Mouse (Mus musculus) erythroblast, embryonic 14.5 days (primary cell): Measurements from ENCODE around the gene Dmrtc2. TPM values are rescaled to one million over a fixed set of nuclear protein-coding genes. Genes with fewer than 3 reads are reported as not detected.
A peak's percentile ranks its signal among the peaks of the same experiment; 100 is the strongest.
"Not testable (repeated sequence)": the region's sequence is repeated elsewhere in the genome, so short reads cannot be mapped to it uniquely, and the experiment has no call there.

Experiments used
- H3K27me3 ChIP-seq: 2 replicates; pipeline ENCODE4 v1.6.1; 2012; ENCODE audit warnings: inconsistent platforms; ENCODE audit not compliant: control insufficient read depth
- H3K36me3 ChIP-seq: 2 replicates; pipeline ENCODE4 v1.6.1; 2012; ENCODE audit warnings: mild to moderate bottlenecking, inconsistent platforms; ENCODE audit not compliant: control insufficient read depth
- H3K4me1 ChIP-seq: 2 replicates; pipeline ENCODE4 v1.6.1; 2012; ENCODE audit warnings: inconsistent platforms; ENCODE audit not compliant: control insufficient read depth
- H3K4me3 ChIP-seq: replicated peaks from 2 replicates; pipeline ENCODE3; 2012; ENCODE audit warnings: moderate library complexity, mild to moderate bottlenecking, inconsistent platforms
- H3K9me3 ChIP-seq: 2 replicates; pipeline ENCODE4 v1.6.1; 2012; ENCODE audit warnings: low read length, inconsistent platforms, mixed read lengths; ENCODE audit not compliant: control insufficient read depth
- GATA1 ChIP-seq: IDR thresholded peaks from 2 replicates; pipeline ENCODE4 v1.6.1; 2012; ENCODE audit warnings: low read length, inconsistent platforms, mixed read lengths
- TAL1 ChIP-seq: IDR thresholded peaks from 3 replicates; pipeline ENCODE4 v1.6.1; 2012; ENCODE audit warnings: low read length, inconsistent platforms, mixed read lengths
- polyA plus RNA-seq: library from polyadenylated mRNA; stranded (reverse); fragments of >175 nt; gene quantifications from 2 replicates; pipeline ENCODE4 v1.2.3, GENCODE M21; 2012

Dmrtc2 gene
- polyA plus RNA-seq, 1 experiment, result not detected

- Histone ChIP-seq H3K36me3 (peaks cover 3% of the 10 kb centered on the region), H3K9me3 (no peaks in the 10 kb centered on the region), H3K27me3 (peaks cover 3% of the 10 kb centered on the region), H3K4me3 (no peak overlapping the region), H3K4me1 (peaks cover 59% of the 10 kb centered on the region)
- no peak for TF ChIP-seq TAL1
- no peak for TF ChIP-seq GATA1
Observed at GRCm38 (mm10) chr7:24845713-24846112, 24.1 kb upstream of the Dmrtc2 start.

- not testable (repeated sequence) for H3K36me3 ChIP-seq
- H3K4me1 ChIP-seq, result peaks cover 68% of the 10 kb centered on the region
Observed at GRCm38 (mm10) chr7:24846576-24846975, 23.3 kb upstream of the Dmrtc2 start.

GRCm38 (mm10) chr7:24850162-24850561 lies 19.7 kb upstream of the Dmrtc2 start:
- TF ChIP-seq TAL1 (no peak), GATA1 (no peak)
- Histone ChIP-seq H3K9me3 (peaks cover 5% of the 10 kb centered on the region), H3K36me3 (peaks cover 17% of the 10 kb centered on the region), H3K4me3 (peak overlapping the region; percentile 67), H3K27me3 (no peaks in the 10 kb centered on the region), H3K4me1 (peaks cover 98% of the 10 kb centered on the region)

More at GRCm38 (mm10) chr7:24846576-24846975, 23.3 kb upstream of the Dmrtc2 start:
- H3K9me3 ChIP-seq, H3K4me3 ChIP-seq, H3K27me3 ChIP-seq: not testable (repeated sequence)

- H3K9me3 ChIP-seq, result peaks cover 5% of the 10 kb centered on the region
- peaks cover 17% of the 10 kb centered on the region for H3K36me3 ChIP-seq
- H3K4me1 ChIP-seq, result peaks cover 98% of the 10 kb centered on the region
- H3K27me3 ChIP-seq, result no peaks in the 10 kb centered on the region
- H3K4me3 ChIP-seq, result peak overlapping the region; percentile 67
- TF ChIP-seq GATA1 (peak; percentile 66), TAL1 (no peak)
Observed at GRCm38 (mm10) chr7:24850899-24851303, 19.0 kb upstream of the Dmrtc2 start.

GRCm38 (mm10) chr7:24851596-24852325 lies 18.1 kb upstream of the Dmrtc2 start:
- Histone ChIP-seq H3K27me3 (no peaks in the 10 kb centered on the region), H3K4me1 (peaks cover 94% of the 10 kb centered on the region), H3K36me3 (peaks cover 17% of the 10 kb centered on the region), H3K4me3 (peak overlapping the region; percentile 67), H3K9me3 (peaks cover 5% of the 10 kb centered on the region)
- TF ChIP-seq GATA1 (no peak), TAL1 (no peak)

- peaks cover 16% of the 10 kb centered on the region for H3K36me3 ChIP-seq
- peak; percentile 80 for TF ChIP-seq GATA1
- TF ChIP-seq TAL1, result peak; percentile 89
- H3K9me3 ChIP-seq, result peaks cover 5% of the 10 kb centered on the region
- H3K4me1 ChIP-seq, result peaks cover 94% of the 10 kb centered on the region
- no peaks in the 10 kb centered on the region for H3K27me3 ChIP-seq
- H3K4me3 ChIP-seq, result peak overlapping the region; percentile 67
Observed at GRCm38 (mm10) chr7:24852557-24853232, 17.2 kb upstream of the Dmrtc2 start.

GRCm38 (mm10) chr7:24853233-24853563 lies 16.7 kb upstream of the Dmrtc2 start:
- Histone ChIP-seq H3K36me3 (peaks cover 16% of the 10 kb centered on the region), H3K27me3 (no peaks in the 10 kb centered on the region), H3K4me1 (peaks cover 94% of the 10 kb centered on the region), H3K4me3 (peak overlapping the region; percentile 67), H3K9me3 (peaks cover 5% of the 10 kb centered on the region)
- TF ChIP-seq TAL1, result no peak

GRCm38 (mm10) chr7:24853695-24854094 lies 16.2 kb upstream of the Dmrtc2 start:
- Histone ChIP-seq H3K9me3 (peaks cover 5% of the 10 kb centered on the region), H3K36me3 (peaks cover 16% of the 10 kb centered on the region), H3K27me3 (no peaks in the 10 kb centered on the region), H3K4me1 (peaks cover 96% of the 10 kb centered on the region), H3K4me3 (peak overlapping the region; percentile 67)
- no peak for TF ChIP-seq TAL1
- TF ChIP-seq GATA1, result no peak

- no peak for TF ChIP-seq GATA1
- no peak for TF ChIP-seq TAL1
- peaks cover 9% of the 10 kb centered on the region for H3K9me3 ChIP-seq
- peaks cover 3% of the 10 kb centered on the region; the same call in 1 of the 2 replicates for H3K27me3 ChIP-seq
- peaks cover 96% of the 10 kb centered on the region for H3K4me1 ChIP-seq
- H3K36me3 ChIP-seq, result peaks cover 19% of the 10 kb centered on the region
- H3K4me3 ChIP-seq, result no peak overlapping the region
Observed at GRCm38 (mm10) chr7:24856460-24857120, 13.3 kb upstream of the Dmrtc2 start.
